Mouse (Mus musculus): ENCODE data around the gene Ankrd33b.

- no peak for TF ChIP-seq CTCF (conservative IDR thresholded peaks at IDR 0.05 in 1 of 2, IDR thresholded peaks at IDR 0.05 in 1 of 2; ENCODE audit: low read depth in 2 of 2, low read length in 2 of 2)
- no peak for TF ChIP-seq POLR2AphosphoS2 (IDR thresholded peaks at IDR 0.05; ENCODE audit: low read depth, low read length)
- no peak for TF ChIP-seq EP300 (IDR thresholded peaks at IDR 0.05; ENCODE audit: low read length)
- no peak for TF ChIP-seq GABPA (IDR thresholded peaks at IDR 0.05; ENCODE audit: insufficient replicate concordance, low read depth, low read length)
- TF ChIP-seq TCF12 (IDR thresholded peaks at IDR 0.05; ENCODE audit: low read depth, low read length), result no peak
- TF ChIP-seq USF1 (IDR thresholded peaks at IDR 0.05; ENCODE audit: low read depth, low read length), result no peak
Observed at GRCm38 (mm10) chr15:31393402-31393801, 25.9 kb upstream of the Ankrd33b start.
